Mouse (Mus musculus) hindbrain, embryonic 15.5 days (tissue): Measurements from ENCODE around the gene Klhdc8a. TPM values are rescaled to one million over a fixed set of nuclear protein-coding genes. Genes with fewer than 3 reads are reported as not detected.

Experiments used
- ATAC-seq: fragments of 200-750 bp; cut with Nextera tagmentation; 2 replicates; pipeline ENCODE4 v1.8.0; 2017; ENCODE audit warnings: low read depth, moderate number of reproducible peaks, moderate TSS enrichment; ENCODE audit not compliant: low FRiP score
- H3K27ac ChIP-seq: fragments of 300-500 bp; sonication (generic); replicated peaks from 2 replicates; pipeline ENCODE4 v1.5.1; 2015; ENCODE audit warnings: mild to moderate bottlenecking, inconsistent platforms
- H3K27me3 ChIP-seq: fragments of 300-500 bp; sonication (generic); 2 replicates; pipeline ENCODE4 v1.6.1; 2015; ENCODE audit warnings: control low read depth, inconsistent platforms
- H3K36me3 ChIP-seq: fragments of 300-500 bp; sonication (generic); 2 replicates; pipeline ENCODE4 v1.6.1; 2015; ENCODE audit warnings: control low read depth, inconsistent platforms
- H3K4me1 ChIP-seq: fragments of 300-500 bp; sonication (generic); replicated peaks from 2 replicates; pipeline ENCODE4 v1.6.1; 2015; ENCODE audit warnings: control low read depth, inconsistent platforms
- H3K4me2 ChIP-seq: fragments of 300-500 bp; sonication (generic); 2 replicates; pipeline ENCODE4 v1.6.1; 2015; ENCODE audit warnings: moderate library complexity, mild to moderate bottlenecking, inconsistent platforms
- H3K4me3 ChIP-seq: fragments of 300-500 bp; sonication (generic); 2 replicates; pipeline ENCODE4 v1.5.1; 2015; ENCODE audit warnings: mild to moderate bottlenecking, inconsistent platforms
- H3K9ac ChIP-seq: fragments of 300-500 bp; sonication (generic); 2 replicates; pipeline ENCODE4 v1.6.1; 2015; ENCODE audit warnings: inconsistent platforms
- H3K9me3 ChIP-seq: fragments of 300-500 bp; sonication (generic); 2 replicates; pipeline ENCODE4 v1.6.1; 2016; ENCODE audit warnings: control low read depth, inconsistent platforms
- WGBS: fragments of 180-500 bp; shearing (Covaris S2); methylation state at CpG from one replicate; pipeline ENCODE4 v1.1.7; 2015; 5-methylcytosine and 5-hydroxymethylcytosine counted together
- polyA plus RNA-seq: library from polyadenylated mRNA; unstranded; fragments of >200 nt; fragmentation: Nextera tagmentation; extraction: Ambion mirVana; gene quantifications from 2 replicates; pipeline ENCODE4 v1.2.1, GENCODE M21; 2015

The Klhdc8a gene
- polyA plus RNA-seq, 1 experiment from 2014 or later, result 8.7 TPM

GRCm38 (mm10) chr1:132310754-132311153, 12.3 kb downstream of the Klhdc8a start:
- Histone ChIP-seq H3K27me3 (peaks cover 5% of the 10 kb centered on the region; the same call in 1 of the 2 replicates), H3K36me3 (no peaks in the 10 kb centered on the region), H3K4me3 (no peak overlapping the region), H3K4me2 (no peak overlapping the region), H3K9ac (no peak overlapping the region), H3K9me3 (no peaks in the 10 kb centered on the region), H3K4me1 (peaks cover 5% of the 10 kb centered on the region; the same call in 1 of the 2 replicates), H3K27ac (no peak overlapping the region)
- ATAC-seq, result no peak
- WGBS, result 75% methylated on average over 7 of the region's 7 CpGs

GRCm38 (mm10) chr1:132311174-132311859, 12.9 kb downstream of the Klhdc8a start:
- Histone ChIP-seq H3K4me2 (no peak overlapping the region), H3K9me3 (no peaks in the 10 kb centered on the region), H3K36me3 (no peaks in the 10 kb centered on the region), H3K4me1 (peaks cover 8% of the 10 kb centered on the region), H3K4me3 (no peak overlapping the region), H3K27me3 (peaks cover 5% of the 10 kb centered on the region; the same call in 1 of the 2 replicates), H3K9ac (no peak overlapping the region), H3K27ac (no peak overlapping the region)
- ATAC-seq, result no peak
- WGBS, result 81% methylated on average over 10 of the region's 10 CpGs

GRCm38 (mm10) chr1:132312043-132312442, 13.6 kb downstream of the Klhdc8a start:
- Histone ChIP-seq H3K27ac (no peak overlapping the region), H3K4me2 (no peak overlapping the region), H3K36me3 (no peaks in the 10 kb centered on the region), H3K9me3 (no peaks in the 10 kb centered on the region), H3K9ac (no peak overlapping the region), H3K4me3 (no peak overlapping the region), H3K27me3 (peaks cover 5% of the 10 kb centered on the region; the same call in 1 of the 2 replicates), H3K4me1 (peaks cover 15% of the 10 kb centered on the region)
- WGBS, result 71% methylated on average over 2 of the region's 2 CpGs
- no peak for ATAC-seq

GRCm38 (mm10) chr1:132312703-132313102, 14.3 kb downstream of the Klhdc8a start:
- ATAC-seq, result no peak
- Histone ChIP-seq H3K9me3 (no peaks in the 10 kb centered on the region), H3K4me3 (no peak overlapping the region), H3K4me1 (peaks cover 22% of the 10 kb centered on the region), H3K27me3 (peaks cover 5% of the 10 kb centered on the region; the same call in 1 of the 2 replicates), H3K36me3 (no peaks in the 10 kb centered on the region), H3K9ac (no peak overlapping the region), H3K4me2 (no peak overlapping the region), H3K27ac (no peak overlapping the region)
- WGBS, result 66% methylated on average over 3 of the region's 3 CpGs

GRCm38 (mm10) chr1:132315889-132316624, 17.6 kb downstream of the Klhdc8a start, which contains the start of gene Nuak2:
Nuak2 (plus strand) TSS chr1:132316126.
- H3K27me3 ChIP-seq, result peaks cover 5% of the 10 kb centered on the region; the same call in 1 of the 2 replicates
- 0% methylated on average over 67 of the region's 67 CpGs for WGBS
- H3K27ac ChIP-seq, result peak within 1 kb of the TSS; percentile 26
- peak within 1 kb of the TSS; percentile 73 for H3K4me3 ChIP-seq
- peak; percentile 88 for ATAC-seq
- H3K36me3 ChIP-seq, result no peaks in the 10 kb centered on the region
- peak within 1 kb of the TSS; percentile 85 for H3K4me2 ChIP-seq
- peaks cover 44% of the 10 kb centered on the region for H3K4me1 ChIP-seq
- H3K9me3 ChIP-seq, result no peaks in the 10 kb centered on the region
- peak within 1 kb of the TSS; percentile 70 for H3K9ac ChIP-seq

- H3K27me3 ChIP-seq, result peaks cover 5% of the 10 kb centered on the region; the same call in 1 of the 2 replicates
- H3K4me3 ChIP-seq, result peak overlapping the region; percentile 73
- H3K4me2 ChIP-seq, result peak overlapping the region; percentile 85
- H3K9me3 ChIP-seq, result no peaks in the 10 kb centered on the region
- no peaks in the 10 kb centered on the region for H3K36me3 ChIP-seq
- H3K9ac ChIP-seq, result peak overlapping the region; percentile 70
- 16% methylated on average over 7 of the region's 7 CpGs for WGBS
- H3K27ac ChIP-seq, result peak overlapping the region; percentile 26
- H3K4me1 ChIP-seq, result peaks cover 47% of the 10 kb centered on the region
- ATAC-seq, result no peak
These were observed 18.2 kb downstream of the Klhdc8a start for GRCm38 (mm10) chr1:132316625-132316994.

GRCm38 (mm10) chr1:132317413-132317812, 19.0 kb downstream of the Klhdc8a start:
- H3K27me3 ChIP-seq, result peaks cover 5% of the 10 kb centered on the region; the same call in 1 of the 2 replicates
- H3K27ac ChIP-seq, result peak overlapping the region; percentile 26
- no peak for ATAC-seq
- WGBS, result 33% methylated on average over 4 of the region's 4 CpGs
- peaks cover 55% of the 10 kb centered on the region for H3K4me1 ChIP-seq
- peak overlapping the region; percentile 85 for H3K4me2 ChIP-seq
- H3K36me3 ChIP-seq, result no peaks in the 10 kb centered on the region
- no peaks in the 10 kb centered on the region for H3K9me3 ChIP-seq
- H3K9ac ChIP-seq, result no peak overlapping the region; the same call in 1 of the 2 replicates
- peak overlapping the region; percentile 73; the same call in 1 of the 2 replicates for H3K4me3 ChIP-seq

- Histone ChIP-seq H3K9ac (peak overlapping the region; percentile 15; the same call in 1 of the 2 replicates), H3K27me3 (peaks cover 5% of the 10 kb centered on the region; the same call in 1 of the 2 replicates), H3K4me3 (peak overlapping the region; percentile 73; the same call in 1 of the 2 replicates), H3K4me2 (peak overlapping the region; percentile 85), H3K4me1 (peaks cover 63% of the 10 kb centered on the region), H3K9me3 (no peaks in the 10 kb centered on the region), H3K27ac (peak overlapping the region; percentile 63), H3K36me3 (no peaks in the 10 kb centered on the region)
- no peak for ATAC-seq
- 27% methylated on average over 8 of the region's 8 CpGs for WGBS
These were observed 19.8 kb downstream of the Klhdc8a start for GRCm38 (mm10) chr1:132317894-132318863.

- Histone ChIP-seq H3K36me3 (no peaks in the 10 kb centered on the region), H3K4me1 (peaks cover 65% of the 10 kb centered on the region), H3K9me3 (no peaks in the 10 kb centered on the region), H3K4me3 (no peak overlapping the region; the same call in 1 of the 2 replicates), H3K4me2 (peak overlapping the region; percentile 85), H3K27ac (peak overlapping the region; percentile 63), H3K27me3 (peaks cover 5% of the 10 kb centered on the region; the same call in 1 of the 2 replicates), H3K9ac (no peak overlapping the region; the same call in 1 of the 2 replicates)
- 0 out of 2 replicates have a peak, but pooled peaks have one; percentile 13 for ATAC-seq
- WGBS, result 36% methylated on average over 5 of the region's 5 CpGs
These were observed 20.8 kb downstream of the Klhdc8a start for GRCm38 (mm10) chr1:132319242-132319641.

GRCm38 (mm10) chr1:132321821-132322580, 23.6 kb downstream of the Klhdc8a start:
- Histone ChIP-seq H3K27ac (peak overlapping the region; percentile 85), H3K36me3 (no peaks in the 10 kb centered on the region), H3K9ac (peak overlapping the region; percentile 35; the same call in 1 of the 2 replicates), H3K4me1 (peaks cover 64% of the 10 kb centered on the region), H3K4me2 (peak overlapping the region; percentile 20), H3K9me3 (no peaks in the 10 kb centered on the region), H3K27me3 (no peaks in the 10 kb centered on the region), H3K4me3 (no peak overlapping the region)
- WGBS, result 26% methylated on average over 7 of the region's 7 CpGs
- no peak for ATAC-seq
